Mouse (Mus musculus) frontal cortex, postnatal 36 days (tissue): ENCODE data around the gene Itpkb.

Experiments
- DNase-seq, 2 experiments: peaks; one replicate each; pipeline ENCODE4 v3.0.0; 2022; ENCODE audit warnings: low spot score in 2 of 2

Itpkb gene

DNA sequence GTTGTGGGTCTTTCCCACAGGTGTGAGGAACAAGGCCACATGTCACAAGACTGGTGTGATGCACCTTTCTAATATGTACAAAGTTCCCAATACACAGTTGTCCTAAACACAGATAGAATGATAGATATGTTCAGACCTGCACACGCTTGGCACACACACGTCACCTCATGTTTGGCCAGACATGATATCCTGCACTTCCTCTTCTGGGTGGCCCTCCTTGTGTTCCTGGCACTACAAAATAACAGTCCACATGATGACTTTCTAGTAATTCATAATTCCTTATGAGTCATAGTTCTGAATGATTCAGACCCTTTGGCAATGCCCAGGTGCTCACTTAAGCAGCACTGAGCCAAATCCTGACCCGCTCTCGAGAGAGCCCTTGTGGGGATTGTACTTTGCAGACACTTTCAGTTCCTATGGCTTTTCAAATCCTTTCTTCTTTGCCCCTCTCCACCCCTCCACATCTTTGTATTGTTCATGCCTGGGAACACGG, 132.7 kb downstream of the Itpkb start:
- no peak for DNase-seq

DNA sequence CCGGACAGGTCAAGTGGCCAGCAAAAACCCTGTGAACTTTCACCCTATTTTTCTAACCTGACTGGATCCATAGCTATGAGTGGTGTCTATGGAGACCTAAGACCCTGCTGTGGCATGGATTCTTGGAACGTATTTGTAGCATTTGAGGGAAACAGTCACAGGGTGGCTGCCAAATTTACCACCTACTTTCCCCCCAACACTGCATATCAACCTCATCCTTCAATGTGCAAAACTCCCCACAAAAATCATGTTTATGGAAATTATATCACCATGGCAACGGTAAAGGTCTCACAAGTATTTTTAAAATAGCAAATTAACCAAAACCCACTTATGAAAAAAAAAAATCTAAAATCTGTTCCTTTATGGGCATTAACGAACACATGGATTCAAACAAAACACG, 134.1 kb downstream of the Itpkb start:
- DNase-seq: no peak

DNA sequence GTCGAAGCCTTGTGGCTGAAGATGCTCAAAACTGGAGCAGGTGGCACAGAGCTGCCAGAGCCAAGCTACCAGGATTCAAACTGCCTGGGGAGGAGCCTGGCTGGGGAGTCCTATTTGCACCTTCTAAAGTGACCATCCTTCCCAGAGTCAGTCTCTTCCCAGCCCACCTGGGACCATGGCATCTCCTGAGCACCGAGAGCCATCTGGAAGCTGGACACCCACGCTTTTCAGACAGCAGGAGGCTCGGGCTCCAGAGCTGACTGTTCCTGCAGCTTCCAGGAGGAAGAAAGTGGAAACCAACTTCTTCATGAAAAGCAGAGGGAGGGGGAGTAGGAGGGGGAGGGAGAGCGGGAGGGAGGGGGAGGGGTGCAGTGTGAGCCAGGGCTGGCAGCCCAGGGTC, 135.3 kb downstream of the Itpkb start:
- DNase-seq: peak in 1 of 2 experiments; percentile 65

- DNase-seq: no peak
These were observed 137.7 kb downstream of the Itpkb start for GRCm38 (mm10) chr1:180468004-180468403.

- DNase-seq: no peak
These were observed 143.3 kb downstream of the Itpkb start for GRCm38 (mm10) chr1:180473566-180473965.
